Mouse (Mus musculus): Measurements from ENCODE around the gene Acbd4. TPM values are rescaled to one million over a fixed set of nuclear protein-coding genes. Genes with fewer than 3 reads are reported as not detected.

Acbd4 gene
- polyA plus RNA-seq, 1 experiment from 2014 or later: 13.3 TPM

DNA sequence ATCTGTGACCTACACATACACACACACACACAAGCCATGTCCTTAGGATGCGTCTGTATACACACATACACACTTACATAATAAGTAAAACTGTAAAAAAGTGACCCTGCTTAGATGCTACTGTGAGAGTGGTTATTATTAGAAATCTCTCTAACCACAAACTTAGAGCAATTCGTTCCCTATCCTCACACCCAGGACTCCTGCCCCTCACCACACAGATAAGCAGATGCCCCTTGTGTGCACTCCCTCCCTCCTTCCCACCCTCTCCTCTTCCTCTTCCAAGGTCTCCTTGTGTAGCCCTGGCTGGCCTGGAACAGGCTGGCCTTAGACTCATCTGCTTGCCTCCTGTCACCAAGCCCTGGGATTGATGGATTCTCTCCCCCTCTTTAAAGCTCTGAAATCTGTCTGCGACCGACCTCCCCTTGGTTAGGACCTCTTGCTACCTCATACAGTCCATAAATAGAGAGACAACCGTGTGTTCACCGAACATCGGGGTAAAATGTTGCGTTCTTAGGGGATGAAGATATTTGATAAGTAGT lies 34.6 kb downstream of the Acbd4 start:
- WGBS: 65% methylated on average over 8 of the region's 8 CpGs
- Histone ChIP-seq H3K9me3 (ENCODE audit: control insufficient read depth, low read length) (no peaks in the 10 kb centered on the region), H3K36me3 (ENCODE audit: control insufficient read depth, insufficient read depth, low read length) (peaks cover 14% of the 10 kb centered on the region), H3K4me2 (ENCODE audit: low read length) (no peak overlapping the region), H3K9ac (ENCODE audit: low read length) (no peak overlapping the region), H3K4me3 (ENCODE audit: control insufficient read depth in 1 of 2, insufficient read depth in 1 of 2, low read depth in 1 of 2, low read length in 2 of 2) (no peak overlapping the region), H3K27me3 (ENCODE audit: control insufficient read depth, insufficient read depth, low read length) (no peaks in the 10 kb centered on the region), H3K4me1 (ENCODE audit: control insufficient read depth in 2 of 2, insufficient read depth in 2 of 2, low read length in 2 of 2) (peaks cover 18 to 30% of the 10 kb centered on the region in 2 experiments), H3K27ac (replicated peaks in 1 of 2; ENCODE audit: control insufficient read depth in 1 of 2, insufficient read depth in 1 of 2, low read depth in 2 of 2, low read length in 2 of 2) (no peak overlapping the region)
- ATAC-seq (ENCODE audit: insufficient number of reproducible peaks, insufficient read depth, low FRiP score, low read depth): no peak

GRCm38 (mm10) chr11:103139951-103140762 lies 38.7 kb downstream of the Acbd4 start:
- no peak for ATAC-seq (ENCODE audit: insufficient number of reproducible peaks, insufficient read depth, low FRiP score, low read depth)
- no peak overlapping the region for H3K4me3 ChIP-seq (ENCODE audit: control insufficient read depth in 1 of 2, insufficient read depth in 1 of 2, low read depth in 1 of 2, low read length in 2 of 2)
- peaks cover 14% of the 10 kb centered on the region for H3K36me3 ChIP-seq (ENCODE audit: control insufficient read depth, insufficient read depth, low read length)
- peak overlapping the region; percentile 18; the same call in 1 of the 2 replicates for H3K9ac ChIP-seq (ENCODE audit: low read length)
- WGBS: 81% methylated on average over 14 of the region's 14 CpGs
- H3K27me3 ChIP-seq (ENCODE audit: control insufficient read depth, insufficient read depth, low read length): no peaks in the 10 kb centered on the region
- H3K9me3 ChIP-seq (ENCODE audit: control insufficient read depth, low read length): no peaks in the 10 kb centered on the region
- H3K27ac ChIP-seq (replicated peaks in 1 of 2; ENCODE audit: control insufficient read depth in 1 of 2, insufficient read depth in 1 of 2, low read depth in 2 of 2, low read length in 2 of 2): peak overlapping the region; percentile 77 to 82; a peak in 3 of 4 replicates
- H3K4me1 ChIP-seq (ENCODE audit: control insufficient read depth in 2 of 2, insufficient read depth in 2 of 2, low read length in 2 of 2): peaks cover 35 to 41% of the 10 kb centered on the region in 2 experiments
- H3K4me2 ChIP-seq (ENCODE audit: low read length): no peak overlapping the region

- WGBS: 45% methylated on average over 6 of the region's 6 CpGs
- peaks cover 35 to 41% of the 10 kb centered on the region in 2 experiments for H3K4me1 ChIP-seq (ENCODE audit: control insufficient read depth in 2 of 2, insufficient read depth in 2 of 2, low read length in 2 of 2)
- no peak overlapping the region for H3K4me3 ChIP-seq (ENCODE audit: control insufficient read depth in 1 of 2, insufficient read depth in 1 of 2, low read depth in 1 of 2, low read length in 2 of 2)
- no peak overlapping the region for H3K4me2 ChIP-seq (ENCODE audit: low read length)
- H3K36me3 ChIP-seq (ENCODE audit: control insufficient read depth, insufficient read depth, low read length): peaks cover 14% of the 10 kb centered on the region
- no peak for ATAC-seq (ENCODE audit: insufficient number of reproducible peaks, insufficient read depth, low FRiP score, low read depth)
- peak overlapping the region; percentile 77 to 82 for H3K27ac ChIP-seq (replicated peaks in 1 of 2; ENCODE audit: control insufficient read depth in 1 of 2, insufficient read depth in 1 of 2, low read depth in 2 of 2, low read length in 2 of 2)
- H3K27me3 ChIP-seq (ENCODE audit: control insufficient read depth, insufficient read depth, low read length): no peaks in the 10 kb centered on the region
- no peaks in the 10 kb centered on the region for H3K9me3 ChIP-seq (ENCODE audit: control insufficient read depth, low read length)
- H3K9ac ChIP-seq (ENCODE audit: low read length): peak overlapping the region; percentile 18; the same call in 1 of the 2 replicates
Measured at GRCm38 (mm10) chr11:103140763-103141100, 39.2 kb downstream of the Acbd4 start.

GRCm38 (mm10) chr11:103141101-103141943 lies 39.8 kb downstream of the Acbd4 start:
- H3K4me1 ChIP-seq (ENCODE audit: control insufficient read depth in 2 of 2, insufficient read depth in 2 of 2, low read length in 2 of 2): peaks cover 35 to 41% of the 10 kb centered on the region in 2 experiments
- ATAC-seq (ENCODE audit: insufficient number of reproducible peaks, insufficient read depth, low FRiP score, low read depth): peak; percentile 72
- H3K36me3 ChIP-seq (ENCODE audit: control insufficient read depth, insufficient read depth, low read length): peaks cover 14% of the 10 kb centered on the region
- H3K4me3 ChIP-seq (ENCODE audit: control insufficient read depth in 1 of 2, insufficient read depth in 1 of 2, low read depth in 1 of 2, low read length in 2 of 2): no peak overlapping the region
- no peaks in the 10 kb centered on the region for H3K27me3 ChIP-seq (ENCODE audit: control insufficient read depth, insufficient read depth, low read length)
- no peaks in the 10 kb centered on the region for H3K9me3 ChIP-seq (ENCODE audit: control insufficient read depth, low read length)
- H3K4me2 ChIP-seq (ENCODE audit: low read length): no peak overlapping the region; the same call in 1 of the 2 replicates
- H3K9ac ChIP-seq (ENCODE audit: low read length): peak overlapping the region; percentile 62
- 22% methylated on average over 11 of the region's 11 CpGs for WGBS
- peak overlapping the region; percentile 77 to 82 for H3K27ac ChIP-seq (replicated peaks in 1 of 2; ENCODE audit: control insufficient read depth in 1 of 2, insufficient read depth in 1 of 2, low read depth in 2 of 2, low read length in 2 of 2)

DNA sequence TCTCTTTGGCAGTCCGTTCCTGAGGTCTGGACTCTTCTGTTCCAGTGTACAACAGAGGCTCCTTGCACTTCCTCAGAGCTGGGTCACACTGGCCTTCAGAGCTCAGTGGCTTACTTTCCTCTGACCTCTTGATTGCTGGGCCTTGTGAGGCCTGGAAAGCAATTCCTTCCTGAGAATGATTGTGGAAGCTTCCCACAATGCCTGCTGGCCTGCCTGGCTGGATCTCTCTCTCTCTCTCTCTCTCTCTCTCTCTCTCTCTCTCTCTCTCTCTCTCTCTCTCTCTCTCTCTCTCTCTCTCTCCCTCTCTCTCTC lies 40.4 kb downstream of the Acbd4 start:
- Histone ChIP-seq H3K4me2 (ENCODE audit: low read length) (no peak overlapping the region; the same call in 1 of the 2 replicates), H3K4me1 (ENCODE audit: control insufficient read depth in 2 of 2, insufficient read depth in 2 of 2, low read length in 2 of 2) (peaks cover 35 to 41% of the 10 kb centered on the region in 2 experiments), H3K36me3 (ENCODE audit: control insufficient read depth, insufficient read depth, low read length) (peaks cover 14% of the 10 kb centered on the region), H3K27me3 (ENCODE audit: control insufficient read depth, insufficient read depth, low read length) (no peaks in the 10 kb centered on the region), H3K9ac (ENCODE audit: low read length) (peak overlapping the region; percentile 62), H3K4me3 (ENCODE audit: control insufficient read depth in 1 of 2, insufficient read depth in 1 of 2, low read depth in 1 of 2, low read length in 2 of 2) (no peak overlapping the region), H3K9me3 (ENCODE audit: control insufficient read depth, low read length) (no peaks in the 10 kb centered on the region), H3K27ac (replicated peaks in 1 of 2; ENCODE audit: control insufficient read depth in 1 of 2, insufficient read depth in 1 of 2, low read depth in 2 of 2, low read length in 2 of 2) (peak overlapping the region; percentile 77 to 82)
- 31% methylated on average over 1 of the region's 1 CpGs for WGBS
- no peak for ATAC-seq (ENCODE audit: insufficient number of reproducible peaks, insufficient read depth, low FRiP score, low read depth)

DNA sequence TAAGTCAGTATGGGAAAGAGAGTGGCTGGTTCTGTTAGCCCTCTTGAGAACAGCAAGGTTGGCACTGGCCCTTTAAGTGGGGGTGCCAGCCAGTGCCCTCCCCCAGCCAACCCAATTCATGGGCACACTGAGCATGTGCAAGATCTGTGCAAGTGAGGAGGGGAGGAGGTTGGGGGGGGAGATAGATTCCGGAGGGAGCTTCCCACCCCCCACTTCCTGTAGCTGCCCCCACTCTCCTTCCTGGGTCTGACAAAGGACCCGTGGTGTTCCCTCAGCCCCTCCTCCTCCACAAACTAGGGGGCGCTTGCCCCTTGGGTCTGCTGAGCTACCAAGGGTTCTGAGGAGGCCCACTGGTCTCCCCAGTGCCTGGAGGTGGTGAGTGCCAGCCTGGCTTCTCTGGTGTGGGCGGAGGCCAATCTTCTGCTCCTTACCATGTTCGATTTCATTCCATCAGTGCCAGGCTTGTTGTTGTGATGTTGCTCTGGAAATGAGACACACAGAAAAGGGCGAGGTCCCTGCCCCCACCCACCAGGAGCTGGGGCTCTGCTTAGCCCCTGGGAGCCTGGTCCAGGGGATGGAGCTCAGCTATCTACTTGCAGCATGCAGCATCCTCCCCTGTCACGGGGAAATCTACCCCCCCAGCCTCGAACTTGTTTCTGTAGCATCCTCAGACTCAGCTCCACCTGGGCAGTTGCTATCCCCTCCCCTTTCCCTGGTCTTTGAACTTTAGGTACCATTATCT lies 41.1 kb downstream of the Acbd4 start:
- H3K4me1 ChIP-seq (ENCODE audit: control insufficient read depth in 2 of 2, insufficient read depth in 2 of 2, low read length in 2 of 2): peaks cover 35 to 41% of the 10 kb centered on the region in 2 experiments
- peak overlapping the region; percentile 62 for H3K9ac ChIP-seq (ENCODE audit: low read length)
- H3K36me3 ChIP-seq (ENCODE audit: control insufficient read depth, insufficient read depth, low read length): peaks cover 14% of the 10 kb centered on the region
- 32% methylated on average over 8 of the region's 8 CpGs for WGBS
- peak overlapping the region; percentile 54 for H3K4me2 ChIP-seq (ENCODE audit: low read length)
- no peaks in the 10 kb centered on the region for H3K27me3 ChIP-seq (ENCODE audit: control insufficient read depth, insufficient read depth, low read length)
- H3K4me3 ChIP-seq (ENCODE audit: control insufficient read depth in 1 of 2, insufficient read depth in 1 of 2, low read depth in 1 of 2, low read length in 2 of 2): peak overlapping the region; percentile 12 to 19
- no peaks in the 10 kb centered on the region for H3K9me3 ChIP-seq (ENCODE audit: control insufficient read depth, low read length)
- ATAC-seq (ENCODE audit: insufficient number of reproducible peaks, insufficient read depth, low FRiP score, low read depth): peak; percentile 55
- peak overlapping the region; percentile 77 to 82 for H3K27ac ChIP-seq (replicated peaks in 1 of 2; ENCODE audit: control insufficient read depth in 1 of 2, insufficient read depth in 1 of 2, low read depth in 2 of 2, low read length in 2 of 2)

Data from heart, embryonic 14.5 days (tissue).